Mouse (Mus musculus): Measurements from ENCODE around the gene Otulinl. TPM values are rescaled to one million over a fixed set of nuclear protein-coding genes. Genes with fewer than 3 reads are reported as not detected.
A peak's percentile ranks its signal among the peaks of the same experiment; 100 is the strongest.

The Otulinl gene
- total RNA-seq, 2 experiments from 2014 or later, result 1.3 to 2.4 TPM

DNA sequence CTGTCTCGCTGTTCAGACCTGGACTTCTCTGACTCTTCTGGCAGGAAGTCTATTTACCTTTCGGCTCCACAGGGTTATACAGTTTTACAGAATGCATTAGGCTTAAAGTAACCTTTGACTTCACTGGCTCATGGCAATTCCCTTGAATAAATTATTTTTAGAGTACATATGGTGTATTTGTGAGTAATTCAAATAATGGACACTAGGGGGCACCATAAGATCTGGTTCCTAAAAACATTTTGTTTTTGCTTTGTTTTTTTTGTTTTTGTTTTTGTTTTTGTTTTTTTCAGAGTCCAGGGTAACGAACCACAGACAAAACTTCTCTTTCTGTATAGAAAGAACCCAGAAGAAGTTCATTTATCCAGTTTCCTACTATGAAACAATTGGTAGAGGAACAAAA is 33.7 kb downstream of the Otulinl start:
- DNase-seq, result no peak

GRCm38 (mm10) chr15:27646665-27647064 is 34.7 kb downstream of the Otulinl start:
- no peak for DNase-seq

GRCm38 (mm10) chr15:27645250-27645649 is 36.1 kb downstream of the Otulinl start:
- DNase-seq, result no peak

DNA sequence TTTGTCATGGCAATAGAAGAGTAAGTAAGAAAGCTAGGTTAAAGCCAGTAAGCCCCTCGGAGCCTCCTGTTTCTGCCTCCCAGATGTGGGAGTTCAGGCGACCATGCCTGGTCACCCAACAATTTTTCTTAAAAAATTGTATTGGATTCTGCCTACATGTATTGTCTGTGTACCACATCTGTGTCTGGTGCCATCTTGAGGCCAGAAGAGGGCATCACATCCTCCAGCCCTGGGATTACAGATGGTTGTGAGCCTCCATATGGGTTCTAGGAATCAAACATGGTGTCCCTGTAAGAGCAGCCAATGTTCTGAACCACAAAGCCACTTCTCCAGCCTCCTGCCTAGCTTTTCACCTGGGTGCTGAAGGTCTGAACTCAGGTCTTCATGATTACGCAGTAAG is 38.5 kb downstream of the Otulinl start:
- DNase-seq, result peak; percentile 55

DNA sequence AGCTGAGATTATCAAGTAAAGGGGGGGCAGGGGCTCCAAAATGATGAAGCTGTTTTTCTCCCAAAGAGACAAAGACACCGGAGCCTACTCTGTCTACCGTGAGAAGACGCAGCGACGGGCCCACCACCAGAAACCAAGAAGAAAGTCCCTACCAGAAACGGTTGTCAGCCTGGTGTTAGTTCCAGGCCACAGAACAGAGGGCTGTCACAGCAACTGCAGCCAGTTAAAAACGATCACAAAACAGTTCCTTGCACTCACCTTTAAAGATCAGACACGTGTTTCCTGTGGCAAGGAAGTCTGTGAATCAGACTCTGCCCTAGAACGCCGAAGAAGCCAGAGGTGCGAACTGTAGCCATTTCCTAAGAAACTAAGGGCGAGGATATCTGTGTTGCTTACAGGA is 40.2 kb downstream of the Otulinl start:
- no peak for DNase-seq

DNA sequence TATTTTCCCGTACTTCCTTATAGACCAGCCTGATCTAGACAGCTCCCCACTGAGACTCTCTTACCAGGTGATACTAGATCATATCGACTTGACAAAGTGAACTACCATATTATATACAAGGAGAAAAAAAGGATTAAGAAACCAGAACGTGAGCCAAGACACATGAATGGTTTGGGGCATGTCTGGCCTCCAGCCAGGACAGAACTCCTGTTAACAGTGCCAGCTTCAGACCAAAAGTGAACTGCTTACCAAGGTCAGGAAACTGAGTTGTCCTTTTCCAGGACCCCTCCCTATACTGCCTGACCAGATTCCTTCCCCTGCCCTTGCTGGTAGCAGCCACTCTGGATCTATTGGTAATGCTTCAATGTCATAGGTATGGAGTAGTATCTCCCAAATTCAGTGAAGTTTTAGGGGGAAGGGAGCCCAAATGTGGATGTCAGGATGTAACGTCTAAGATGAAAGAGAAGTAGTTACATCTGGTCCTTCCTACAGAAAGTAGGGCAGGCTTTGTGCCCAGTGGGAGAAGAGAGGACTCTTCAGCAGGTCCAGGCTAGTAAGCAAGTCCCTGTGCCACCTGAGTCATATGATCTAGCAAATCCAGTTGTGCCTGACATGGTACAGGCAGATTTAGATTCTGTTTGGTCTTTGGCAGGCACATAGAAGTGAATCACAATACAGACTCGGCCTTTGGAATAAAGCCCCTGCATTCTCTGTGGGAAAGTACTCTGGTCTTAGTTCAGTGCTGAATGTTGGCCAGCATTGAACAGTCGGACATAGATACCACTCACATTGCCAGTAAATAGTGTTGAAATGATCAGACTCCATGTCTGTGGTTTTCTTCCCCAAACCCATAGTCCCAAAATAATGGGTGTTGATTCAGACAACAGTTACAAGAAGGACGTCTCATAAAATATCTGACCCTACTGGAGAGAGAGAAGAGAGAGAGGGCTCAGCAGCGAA is 47.2 kb downstream of the Otulinl start:
- DNase-seq, result no peak

DNA sequence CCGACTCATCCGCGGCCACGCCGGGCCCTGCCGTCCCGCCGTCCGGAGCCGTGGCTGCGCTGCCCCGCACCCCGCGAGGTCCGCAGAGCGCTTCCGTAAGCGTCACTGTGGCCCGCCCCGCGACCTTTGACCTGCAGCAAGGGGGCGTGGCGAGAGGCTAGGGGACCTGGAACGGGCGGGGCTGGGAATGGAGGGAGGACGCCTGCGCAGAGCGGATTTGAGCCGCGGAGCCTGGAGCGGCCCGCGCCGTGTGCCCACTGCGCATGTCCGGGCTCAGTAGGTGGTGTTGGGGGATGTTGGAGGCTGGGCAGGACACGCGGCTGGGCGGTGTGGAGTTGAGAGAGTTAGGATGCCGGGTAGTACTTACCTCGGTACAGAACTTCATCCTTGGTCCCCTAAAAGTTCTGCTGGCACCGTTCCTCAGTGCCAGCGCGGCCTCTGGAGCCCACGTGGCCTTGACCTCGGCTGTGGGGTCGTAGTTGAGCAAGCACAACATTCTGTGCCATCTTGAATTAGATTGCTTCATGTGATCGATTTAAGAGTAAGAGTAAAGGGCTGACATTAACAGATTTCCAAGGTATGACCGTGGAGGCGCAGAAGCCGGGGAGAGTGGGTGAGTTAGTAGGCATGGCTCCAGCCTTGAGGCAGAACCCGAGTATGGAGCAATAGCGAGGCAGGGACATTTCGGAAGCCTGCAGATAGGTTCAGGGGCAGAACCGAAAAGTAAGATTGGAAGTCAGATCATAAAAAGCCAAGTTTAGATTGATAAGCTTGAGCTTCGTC is 50.6 kb downstream of the Otulinl start, which contains the start of gene Otulin:
Gene Otulin, minus strand, starts transcription at position 93 of the 783 bp plus-strand sequence.
- peak; percentile 100 for DNase-seq

DNA sequence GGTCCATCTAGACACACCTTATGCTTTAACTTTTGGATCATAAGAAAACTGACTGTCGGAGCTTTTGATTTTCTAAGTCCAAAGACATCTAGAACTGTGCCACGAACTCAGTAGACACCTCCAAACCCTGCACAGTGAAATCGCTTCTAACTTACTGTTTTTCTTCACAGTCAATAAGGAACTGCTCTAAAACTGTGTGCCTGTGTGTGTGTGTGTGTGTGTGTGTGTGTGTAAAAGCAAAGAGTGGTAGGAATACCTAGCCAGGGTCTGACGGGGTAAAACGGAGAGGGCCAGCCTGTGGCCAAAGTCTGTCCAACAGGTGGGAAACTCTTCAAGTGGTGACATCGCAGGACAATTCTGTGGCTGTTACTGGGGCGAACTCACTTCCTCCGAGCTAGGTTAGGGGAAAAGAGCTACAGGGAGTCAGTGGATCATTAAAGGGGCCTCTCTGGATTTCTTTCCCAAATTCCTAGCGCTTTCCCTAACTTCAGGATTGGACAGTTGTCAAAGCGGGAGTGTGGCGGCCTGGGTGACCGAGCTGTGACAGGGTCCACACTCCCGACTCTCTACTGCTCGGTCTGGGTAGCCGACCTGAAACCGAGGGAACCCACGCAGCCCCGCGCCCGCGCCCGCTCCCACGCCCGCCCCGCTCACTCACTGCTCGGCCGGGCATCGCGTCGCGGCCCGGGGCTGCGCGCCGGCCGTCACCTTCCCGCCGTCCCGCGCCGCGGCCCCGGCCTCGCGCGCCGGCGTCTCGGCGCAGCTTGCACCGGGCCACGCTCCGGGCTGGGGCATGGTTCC is 51.4 kb downstream of the Otulinl start:
- peak; percentile 38 for DNase-seq

- DNase-seq, result no peak
Measured at GRCm38 (mm10) chr15:27629046-27629445, 52.3 kb downstream of the Otulinl start.

DNA sequence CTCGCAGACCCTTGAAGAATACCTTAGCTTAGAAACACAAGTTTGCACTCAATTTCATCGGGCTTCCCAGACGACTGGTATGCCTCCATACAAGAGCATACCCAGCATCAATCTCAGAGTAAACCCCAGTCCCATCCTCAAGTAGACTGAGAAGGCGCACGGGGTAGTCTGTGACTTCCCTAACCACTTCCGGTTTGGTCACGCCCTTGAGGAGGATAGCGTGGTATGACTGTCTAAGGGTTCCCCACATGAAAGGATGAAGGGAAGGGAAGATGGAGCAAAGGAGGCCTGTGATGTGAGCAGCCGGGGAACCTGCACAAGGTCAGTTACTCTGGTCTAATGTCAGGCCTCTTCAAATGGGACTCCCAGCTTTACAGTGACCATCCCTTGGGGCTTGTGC is 53.6 kb downstream of the Otulinl start:
- DNase-seq, result no peak

- no peak for DNase-seq
Measured at GRCm38 (mm10) chr15:27626314-27626713, 55.1 kb downstream of the Otulinl start.

GRCm38 (mm10) chr15:27625890-27626255 is 55.5 kb downstream of the Otulinl start:
- DNase-seq, result no peak

GRCm38 (mm10) chr15:27625014-27625889 is 56.1 kb downstream of the Otulinl start:
- DNase-seq, result no peak

- DNase-seq, result no peak
Measured at GRCm38 (mm10) chr15:27623286-27623685, 58.1 kb downstream of the Otulinl start.

GRCm38 (mm10) chr15:27620475-27621185 is 60.7 kb downstream of the Otulinl start:
- peak; percentile 51 for DNase-seq

GRCm38 (mm10) chr15:27619683-27620082 is 61.7 kb downstream of the Otulinl start:
- DNase-seq, result no peak

DNA sequence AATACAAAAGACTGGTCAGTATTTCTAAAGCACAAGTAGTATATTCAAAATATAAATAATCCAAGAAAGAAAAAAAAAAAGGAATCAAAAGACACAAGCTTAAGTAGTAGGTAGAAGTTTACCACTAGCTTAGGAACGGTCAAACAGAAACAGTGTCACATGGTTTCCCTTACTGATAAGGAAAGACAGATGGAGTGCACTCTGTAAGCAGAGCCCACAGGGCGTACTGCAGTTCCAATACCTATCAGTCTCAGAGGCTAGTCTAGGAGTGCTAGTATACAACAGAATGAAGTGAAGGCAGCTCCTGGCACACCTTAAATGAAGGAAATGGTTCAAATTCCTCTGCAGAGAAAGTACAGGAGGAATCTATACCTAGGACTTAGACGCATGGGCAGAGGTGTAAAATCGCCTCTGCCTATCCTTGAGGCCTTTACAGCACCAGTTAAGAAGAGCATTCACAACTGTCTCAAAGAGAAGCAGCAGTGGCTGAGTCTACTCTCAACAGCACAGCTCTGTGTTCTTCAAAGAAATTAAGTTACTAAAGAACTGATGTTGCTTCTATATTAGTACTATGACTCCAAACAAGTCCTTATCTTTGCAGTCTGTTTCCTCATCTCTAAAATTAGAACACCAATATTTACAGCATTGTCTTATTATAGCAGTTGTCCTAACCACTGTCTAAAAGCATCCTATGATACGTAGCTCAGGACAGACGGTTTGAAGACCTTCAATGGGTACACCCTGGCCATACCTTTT is 62.4 kb downstream of the Otulinl start:
- DNase-seq, result no peak

GRCm38 (mm10) chr15:27617227-27617626 is 64.2 kb downstream of the Otulinl start:
- DNase-seq, result no peak

DNA sequence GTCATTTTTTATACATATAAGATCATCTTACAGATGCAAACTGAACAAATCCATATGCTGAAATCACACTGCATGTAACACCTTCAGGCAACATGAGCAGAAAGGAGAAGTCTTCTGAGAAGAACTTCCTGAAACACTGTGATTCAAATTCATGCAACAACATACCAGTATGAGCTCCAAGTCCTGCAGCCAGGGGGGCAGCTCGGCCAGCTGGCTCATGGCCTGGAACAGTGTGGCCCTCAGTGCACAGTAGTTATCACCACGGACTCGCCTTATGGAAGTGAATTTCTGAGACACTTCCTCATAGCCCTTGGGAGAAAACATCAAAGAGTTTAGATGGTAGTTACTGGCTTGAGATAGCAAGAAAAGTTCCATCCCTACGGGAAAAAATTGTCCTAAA is 65.2 kb downstream of the Otulinl start:
- peak; percentile 67 for DNase-seq

GRCm38 (mm10) chr15:27613255-27613654 is 68.1 kb downstream of the Otulinl start:
- no peak for DNase-seq
